Mouse (Mus musculus): Measurements from ENCODE around the gene Sipa1l1.

The Sipa1l1 gene

DNA sequence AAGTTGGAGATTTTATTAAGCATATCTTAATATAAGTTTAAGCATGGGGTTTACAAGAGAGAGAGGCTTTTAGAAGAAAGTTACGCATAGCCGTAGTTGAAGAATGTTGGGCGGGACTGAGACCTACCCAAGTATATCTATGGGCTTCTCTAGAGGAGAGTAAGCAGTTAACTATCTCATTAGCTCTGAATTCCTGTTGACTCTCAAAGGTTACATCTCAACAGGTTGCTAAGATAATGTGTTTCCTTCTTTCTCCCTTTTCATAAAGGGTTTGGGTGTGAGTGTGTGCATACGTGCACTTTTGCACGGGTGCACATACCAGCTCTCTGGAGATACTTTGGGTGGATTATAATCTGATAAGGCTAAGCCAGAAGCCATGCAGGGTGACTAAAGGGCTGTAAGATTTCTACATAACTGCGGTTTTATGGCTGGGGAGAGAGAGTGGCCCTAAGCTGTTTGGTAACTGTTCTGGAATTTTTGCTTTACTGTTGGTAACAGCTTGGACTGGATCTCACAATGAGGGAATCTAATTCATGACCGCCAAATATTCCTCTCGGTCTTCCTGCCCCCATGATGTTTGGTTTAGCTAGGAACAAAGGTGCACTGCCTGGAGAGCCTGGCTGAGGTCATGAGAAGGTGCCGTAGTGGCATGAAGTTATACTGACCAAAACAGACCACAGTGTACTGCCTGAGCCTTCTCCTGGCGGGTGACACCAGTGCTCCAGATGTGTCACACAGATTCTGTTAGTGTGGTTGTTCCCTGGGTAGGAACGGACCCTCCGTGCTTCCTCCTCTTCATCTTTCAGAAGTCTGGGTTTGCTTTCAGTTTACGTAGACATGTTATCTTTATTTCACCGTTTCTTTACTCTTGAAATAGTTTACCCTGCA is 78.5 kb downstream of the Sipa1l1 start:
- in situ Hi-C loops (cut with MboI, MseI) = no loop called here

DNA sequence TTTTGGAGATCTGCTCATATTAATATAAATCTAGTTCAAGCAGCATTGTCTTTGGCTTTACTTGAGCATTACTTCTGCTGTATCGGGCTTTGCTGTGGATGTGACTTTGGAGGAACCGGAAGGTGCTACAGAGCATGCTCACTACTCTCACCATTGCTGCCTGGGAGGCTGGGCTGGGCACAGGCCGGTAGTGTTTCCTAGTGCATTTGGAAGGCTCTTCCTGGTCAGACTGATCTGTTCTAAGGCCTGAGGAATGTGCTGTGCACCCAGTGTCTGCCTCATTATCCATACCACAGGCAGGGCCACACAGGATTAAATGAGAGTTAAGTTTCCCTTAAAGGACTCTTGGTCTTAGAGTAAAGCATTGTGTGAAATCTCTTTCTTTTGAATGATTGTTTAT is 79.4 kb downstream of the Sipa1l1 start:
- in situ Hi-C loops (cut with MboI, MseI) = no loop called here

DNA sequence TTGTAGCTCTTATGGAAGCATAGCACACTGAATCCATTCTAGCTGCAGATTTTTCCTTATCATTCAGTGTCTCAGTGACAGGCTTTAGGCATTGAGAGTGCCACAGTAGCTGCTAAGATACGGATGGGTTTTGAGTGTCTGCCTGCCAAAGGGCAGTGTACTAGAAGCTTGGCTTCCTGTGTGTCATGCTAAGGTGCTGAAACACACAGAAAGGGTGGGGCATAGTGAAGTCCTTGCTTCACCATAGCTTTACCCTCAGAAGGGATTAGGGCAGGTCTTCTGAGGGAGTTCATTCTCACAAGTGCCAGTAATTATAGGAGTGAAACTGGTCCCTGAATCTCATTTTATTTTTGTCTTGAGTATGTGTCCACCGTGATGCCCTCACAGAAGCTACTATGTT is 82.2 kb downstream of the Sipa1l1 start:
- in situ Hi-C loops (cut with MboI, MseI) = no loop called here

DNA sequence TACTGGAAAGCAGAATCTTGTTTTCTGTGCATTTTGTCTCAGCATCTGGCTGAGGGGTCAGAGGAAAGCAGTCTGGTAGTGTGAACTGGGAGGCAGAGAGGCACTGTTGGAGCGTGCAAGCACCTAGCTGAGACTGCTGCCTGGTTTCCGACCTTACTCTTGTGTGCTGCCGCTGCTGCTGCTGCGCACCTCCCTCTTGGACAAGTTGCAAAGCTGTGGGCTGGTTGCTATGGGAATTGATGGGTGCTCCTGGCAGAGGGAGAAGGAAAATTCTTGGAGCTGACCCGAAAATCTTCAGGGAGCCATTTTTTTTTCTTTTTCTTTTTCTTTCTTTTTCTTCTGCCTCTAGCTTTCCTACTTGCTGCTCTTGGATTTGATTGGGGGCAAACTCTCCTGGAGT is 85.0 kb downstream of the Sipa1l1 start:
- in situ Hi-C loops (cut with MboI, MseI) = no loop called here

DNA sequence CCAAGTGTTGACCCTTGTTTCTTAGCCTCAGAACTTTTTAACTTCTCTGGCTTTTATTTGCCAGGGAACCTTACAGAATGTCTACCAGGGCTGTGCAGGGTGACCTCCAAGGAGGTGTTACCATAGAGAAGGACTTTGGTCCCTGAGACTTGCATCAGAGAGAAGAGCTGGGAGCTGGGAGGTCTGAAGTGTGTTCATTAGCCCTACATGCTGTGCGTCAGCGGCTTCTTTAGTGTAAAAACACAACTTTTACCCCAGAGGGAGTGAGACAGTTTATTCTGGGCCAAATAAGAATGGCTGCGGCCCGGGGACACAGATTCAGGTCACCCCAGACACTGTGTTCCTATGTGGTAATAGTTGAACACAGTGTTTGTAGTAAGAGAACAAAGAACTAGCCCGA is 86.9 kb downstream of the Sipa1l1 start:
- in situ Hi-C loops (cut with MboI, MseI) = no loop called here

DNA sequence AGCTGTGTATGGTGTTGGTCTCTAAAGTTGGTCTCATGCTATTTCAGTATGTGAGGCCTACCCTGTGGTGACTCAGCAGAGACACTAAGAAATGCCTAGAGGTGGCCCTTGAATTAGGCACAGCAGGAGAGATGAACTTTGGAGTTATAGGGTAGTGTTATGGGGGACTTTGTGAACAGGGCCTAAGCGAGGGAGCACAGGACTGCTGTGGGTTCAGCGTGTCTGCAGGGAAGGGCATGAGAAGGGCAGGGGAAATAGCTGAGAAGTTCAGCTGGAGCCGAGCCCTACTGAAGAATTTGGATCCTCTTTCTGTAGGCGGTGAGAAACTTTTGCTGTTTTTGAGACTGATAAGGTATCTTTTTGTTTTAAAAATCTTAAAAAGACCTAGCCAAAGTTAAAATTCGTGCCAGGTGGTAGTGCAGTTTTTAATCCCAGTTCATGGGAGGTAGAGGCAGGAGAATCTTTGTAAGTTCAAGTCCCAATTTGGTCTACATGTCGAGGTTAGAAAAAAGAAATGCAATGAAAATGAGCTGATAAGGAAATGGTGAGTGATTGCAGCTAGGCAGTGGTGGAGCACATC is 87.9 kb downstream of the Sipa1l1 start:
- in situ Hi-C loops (cut with MboI, MseI) = no loop called here

DNA sequence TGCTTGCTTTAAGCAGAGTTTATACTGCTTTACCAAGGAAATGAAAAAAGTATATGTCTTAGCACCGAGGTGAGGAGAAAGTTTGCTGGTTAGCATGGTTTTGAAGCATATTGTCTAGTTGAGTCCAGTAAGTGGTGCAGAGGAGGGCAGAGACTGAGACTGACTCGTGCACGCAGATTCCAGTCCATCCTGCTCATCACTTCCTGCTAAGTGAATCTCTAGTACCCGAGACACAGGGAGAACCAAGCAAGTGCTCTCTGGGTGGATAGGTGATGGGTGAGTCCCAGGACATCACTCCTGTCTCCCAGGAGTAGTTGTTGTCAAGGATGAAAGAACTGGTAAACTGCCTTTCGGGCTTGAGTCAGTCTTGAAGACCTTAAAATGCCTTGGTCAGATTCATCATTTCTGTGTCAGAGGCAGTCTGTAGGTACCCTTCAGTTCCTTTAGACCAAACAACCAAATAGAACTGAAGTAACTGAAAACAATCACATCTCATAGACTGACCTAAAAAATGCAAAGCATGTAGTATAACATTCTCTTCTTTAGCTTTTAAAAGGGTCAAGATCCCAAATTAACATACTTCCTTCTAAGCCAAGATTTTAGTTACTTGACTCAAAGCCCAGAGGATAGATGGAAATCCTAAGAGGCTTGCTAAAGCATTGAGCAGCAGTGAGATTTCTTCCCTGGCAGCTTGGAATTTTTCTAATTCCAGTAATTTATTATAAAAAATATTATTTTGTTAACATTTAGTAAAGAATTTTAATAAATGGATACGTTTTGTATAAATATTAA is 89.1 kb downstream of the Sipa1l1 start:
- in situ Hi-C loops (cut with MboI, MseI) = no loop called here

DNA sequence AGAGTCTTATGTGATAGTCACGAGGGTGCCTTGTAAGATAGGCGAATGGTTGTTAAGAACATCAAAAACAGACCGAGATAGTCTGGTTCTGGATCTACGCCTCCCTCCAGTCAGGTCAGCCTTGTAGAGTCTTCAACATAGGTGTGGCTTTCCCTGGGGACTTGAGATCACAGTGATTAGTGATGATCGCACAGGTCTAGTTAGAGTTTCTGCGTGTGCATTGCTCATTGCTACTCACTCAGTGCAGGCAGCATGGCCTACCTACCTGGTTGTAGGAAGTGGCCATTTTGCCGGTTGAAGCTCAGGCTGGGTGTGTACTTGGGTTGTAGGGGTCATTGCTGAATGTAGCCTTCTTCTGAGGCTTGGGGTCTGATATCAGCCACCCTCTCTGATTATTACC is 94.3 kb downstream of the Sipa1l1 start:
- in situ Hi-C loops (cut with MboI, MseI) = no loop called here

DNA sequence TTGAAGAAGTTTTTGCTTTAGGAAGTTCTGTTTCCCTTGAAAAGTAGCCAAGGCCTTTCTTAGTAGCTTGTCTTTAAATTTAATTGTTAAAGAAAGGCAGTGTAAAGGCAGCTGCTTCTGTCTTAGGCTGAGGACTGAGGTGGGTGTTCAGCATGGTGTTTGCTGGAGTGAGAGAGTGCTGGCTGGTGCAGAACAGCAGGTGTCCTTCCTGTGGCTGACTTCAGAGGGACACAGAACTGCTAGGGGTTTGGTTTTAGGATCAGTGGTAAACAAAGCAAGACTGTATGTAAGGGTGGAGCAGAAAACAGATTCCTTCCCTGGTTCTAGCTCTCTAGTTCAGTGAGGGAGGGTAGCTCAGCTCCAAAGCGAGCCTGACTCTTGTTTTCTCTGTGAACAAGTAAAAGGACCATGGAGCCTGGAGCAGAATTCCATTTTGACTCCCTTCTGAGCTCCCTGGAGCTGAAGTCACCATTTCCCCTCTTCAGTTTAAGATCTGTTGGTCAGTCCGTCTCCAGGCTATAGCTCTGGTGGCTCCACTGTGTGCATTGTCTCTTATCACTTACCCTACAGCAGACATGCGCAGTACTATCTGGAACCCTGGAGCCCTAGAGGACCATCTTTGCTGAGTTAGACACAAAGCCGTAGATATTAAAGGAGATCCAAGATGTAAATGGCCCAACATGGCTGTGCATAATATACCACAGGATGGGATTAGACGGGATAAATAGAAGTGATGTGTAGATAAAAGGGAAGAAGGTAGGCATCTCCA is 95.1 kb downstream of the Sipa1l1 start:
- in situ Hi-C loops (cut with MboI, MseI) = no loop called here

DNA sequence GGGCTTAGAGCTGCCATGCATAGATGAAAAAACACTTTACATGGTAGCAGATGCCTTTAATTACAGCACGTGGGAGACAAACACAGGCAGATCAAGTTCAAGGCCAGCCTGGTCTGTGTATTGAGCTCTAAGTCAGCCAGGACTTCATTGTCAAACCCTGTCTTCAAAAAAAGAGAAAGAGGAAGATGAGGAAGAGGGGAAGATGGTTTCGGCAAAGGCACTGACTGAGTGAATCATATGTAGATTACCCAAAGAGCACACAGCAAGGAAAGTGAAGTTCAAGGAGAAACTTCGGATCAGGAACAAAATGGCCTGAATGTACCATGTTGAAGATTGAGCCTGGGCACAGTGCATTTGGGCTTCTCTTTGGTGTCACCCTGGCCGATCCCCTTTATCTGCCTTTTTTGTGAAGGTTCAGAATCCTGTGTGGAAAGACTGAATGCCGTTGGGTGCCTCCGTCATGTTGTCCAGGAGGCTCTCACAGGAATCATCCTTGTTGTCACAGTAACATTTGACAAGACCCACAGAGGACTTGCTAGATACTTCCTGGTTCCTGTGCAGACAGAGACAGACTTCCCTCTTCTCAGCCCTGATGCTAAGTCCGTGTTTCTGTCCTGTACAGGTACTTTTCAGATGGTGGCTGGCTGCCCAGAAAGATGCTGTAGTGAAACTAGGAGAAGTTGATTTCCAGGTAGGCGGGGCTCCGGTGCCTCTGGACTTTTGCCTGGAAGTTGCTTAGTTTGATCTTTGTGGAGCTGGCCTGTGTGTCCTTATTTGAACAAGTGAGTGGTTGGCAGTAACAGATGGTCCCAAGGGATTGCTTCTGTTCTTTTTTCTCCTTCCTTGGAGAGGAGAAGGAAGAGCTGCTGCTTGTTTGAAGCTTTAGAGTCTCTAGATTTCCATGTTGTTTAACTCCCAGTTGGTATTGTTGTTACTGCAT is 96.5 kb downstream of the Sipa1l1 start:
- in situ Hi-C loops (cut with MboI, MseI) = no loop called here

DNA sequence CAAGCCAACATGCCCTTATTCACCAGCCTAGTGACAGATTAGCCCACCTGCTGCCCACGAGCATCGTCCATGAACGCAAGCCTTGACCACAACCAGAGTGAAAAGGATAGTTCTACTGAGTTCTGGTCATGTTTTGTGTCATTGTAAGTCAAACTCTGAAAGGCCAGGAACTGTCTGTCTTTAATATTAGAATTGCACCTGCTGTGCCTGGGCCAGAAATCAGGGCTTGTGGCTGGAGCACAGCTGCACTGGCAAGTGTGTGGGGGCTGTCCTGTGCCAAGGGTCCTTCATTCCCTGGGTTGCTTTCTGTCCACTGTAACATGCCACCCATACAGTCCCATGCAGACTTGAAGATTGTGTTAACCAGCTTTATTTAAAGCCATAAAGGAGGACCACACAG is 102.3 kb downstream of the Sipa1l1 start:
- in situ Hi-C loops (cut with MboI, MseI) = no loop called here

DNA sequence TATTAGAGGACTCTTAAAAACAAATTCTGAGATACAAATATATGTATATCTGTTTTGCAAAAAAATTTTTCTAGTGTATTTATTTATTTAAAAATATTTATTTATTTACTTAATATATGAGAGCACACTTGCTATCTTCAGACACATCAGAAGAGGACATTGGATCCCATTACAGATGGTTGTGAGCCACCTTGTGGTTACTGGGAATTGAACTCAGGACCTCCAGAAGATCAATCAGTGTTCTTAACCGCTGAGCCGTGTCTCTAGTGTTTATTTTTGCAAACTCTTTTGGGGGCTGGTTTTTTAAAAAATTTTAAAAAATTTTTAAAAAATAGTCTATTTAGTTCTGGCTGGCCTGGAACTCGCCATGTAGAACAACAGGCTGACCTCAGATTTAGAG is 104.4 kb downstream of the Sipa1l1 start:
- in situ Hi-C loops (cut with MboI, MseI) = no loop called here

DNA sequence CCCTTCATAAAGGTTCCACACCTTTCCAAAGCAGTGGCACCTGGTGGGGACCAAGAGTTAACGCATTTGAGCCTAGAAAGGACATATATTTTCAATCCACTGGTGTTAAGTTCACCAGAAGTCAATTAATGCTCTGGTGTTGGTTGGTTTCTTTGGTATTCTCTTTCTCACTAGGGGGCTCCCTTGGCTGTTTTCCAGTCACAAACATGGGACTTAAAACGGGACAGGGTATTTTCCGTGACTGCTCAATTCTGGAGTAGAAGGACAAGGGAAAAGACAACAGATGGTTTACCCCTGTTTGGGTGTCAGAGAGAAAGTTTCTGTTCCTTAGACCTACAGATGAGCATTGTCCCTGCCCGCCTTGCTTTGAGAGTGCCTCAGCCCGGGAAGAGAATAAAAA is 105.5 kb downstream of the Sipa1l1 start:
- in situ Hi-C loops (cut with MboI, MseI) = no loop called here

DNA sequence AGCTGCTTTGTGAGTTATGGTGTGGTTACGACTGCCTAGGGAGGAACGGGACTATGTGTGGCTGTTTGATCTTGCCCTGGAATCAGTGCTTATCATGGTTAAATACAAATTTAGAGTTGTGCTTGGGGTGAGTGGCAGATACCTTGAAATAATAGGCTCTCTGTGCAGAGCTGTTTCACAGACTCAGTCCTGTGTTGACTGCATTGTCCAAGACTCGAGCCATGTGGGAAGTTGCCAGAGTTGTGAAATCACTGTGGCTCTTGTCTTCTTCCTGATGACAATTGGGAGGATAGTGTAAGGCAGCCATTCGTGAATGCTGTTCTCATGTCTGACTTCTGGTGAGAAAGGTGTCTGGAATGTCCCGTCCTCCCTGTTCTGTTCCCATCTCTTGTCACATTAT is 106.6 kb downstream of the Sipa1l1 start:
- in situ Hi-C loops (cut with MboI, MseI) = no loop called here

DNA sequence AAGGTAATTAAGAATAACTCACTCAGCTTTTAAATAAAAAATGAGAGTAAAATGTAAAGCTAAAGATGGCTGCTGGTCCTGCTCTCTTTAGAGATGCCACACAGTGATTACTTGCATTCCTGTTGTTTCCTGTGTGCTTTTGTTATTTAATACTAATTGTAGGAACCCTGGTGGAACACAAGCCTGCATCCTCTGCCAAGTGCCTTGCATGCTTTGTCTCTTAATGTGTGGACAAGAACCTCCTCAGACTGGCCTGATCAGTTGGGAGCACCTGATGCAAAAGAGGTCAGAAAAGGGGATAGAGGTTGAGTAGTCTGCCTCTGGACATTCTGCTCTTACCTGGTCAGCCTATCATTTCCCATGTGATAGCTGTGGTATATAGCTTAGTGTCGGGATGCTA is 107.5 kb downstream of the Sipa1l1 start:
- in situ Hi-C loops (cut with MboI, MseI) = no loop called here

DNA sequence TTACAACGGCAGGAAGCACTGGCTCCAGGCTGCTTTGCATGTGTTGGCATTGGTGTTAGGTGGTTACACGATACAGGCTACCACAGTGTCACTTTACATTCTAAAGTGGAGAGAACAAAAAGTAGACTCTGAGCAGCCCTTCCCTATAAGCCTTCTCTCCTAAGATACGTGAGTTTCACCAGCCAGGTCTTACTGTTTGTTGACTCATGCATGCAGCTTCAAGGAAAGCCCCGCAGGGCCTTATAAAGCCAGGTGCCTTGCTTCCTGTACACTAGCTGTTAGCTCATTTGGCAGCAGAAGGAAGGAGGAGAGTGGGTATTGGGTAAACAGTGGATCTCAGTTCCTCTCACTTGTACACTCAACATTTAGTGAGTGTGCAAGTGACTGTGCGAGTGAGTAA is 115.5 kb downstream of the Sipa1l1 start:
- in situ Hi-C loops (cut with MboI, MseI) = no loop called here

DNA sequence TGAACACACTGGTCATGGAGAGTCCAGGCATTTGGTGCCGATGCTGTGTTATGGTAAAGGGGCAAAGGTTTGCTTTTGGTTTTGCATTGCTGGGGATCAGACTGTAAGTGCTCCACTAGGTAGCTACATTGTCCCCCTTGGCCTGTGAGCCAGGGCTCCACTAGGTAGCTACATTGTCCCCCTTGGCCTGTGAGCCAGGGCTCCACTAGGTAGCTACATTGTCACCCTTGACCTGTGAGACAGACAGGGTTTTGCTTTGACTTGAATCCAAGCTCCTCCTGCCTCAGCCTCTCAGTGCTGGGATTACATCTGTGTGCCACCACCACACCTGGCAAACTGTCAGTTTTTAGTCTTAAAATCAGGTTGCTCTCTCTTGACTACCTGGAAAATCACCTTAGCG is 115.9 kb downstream of the Sipa1l1 start:
- in situ Hi-C loops (cut with MboI, MseI) = no loop called here

DNA sequence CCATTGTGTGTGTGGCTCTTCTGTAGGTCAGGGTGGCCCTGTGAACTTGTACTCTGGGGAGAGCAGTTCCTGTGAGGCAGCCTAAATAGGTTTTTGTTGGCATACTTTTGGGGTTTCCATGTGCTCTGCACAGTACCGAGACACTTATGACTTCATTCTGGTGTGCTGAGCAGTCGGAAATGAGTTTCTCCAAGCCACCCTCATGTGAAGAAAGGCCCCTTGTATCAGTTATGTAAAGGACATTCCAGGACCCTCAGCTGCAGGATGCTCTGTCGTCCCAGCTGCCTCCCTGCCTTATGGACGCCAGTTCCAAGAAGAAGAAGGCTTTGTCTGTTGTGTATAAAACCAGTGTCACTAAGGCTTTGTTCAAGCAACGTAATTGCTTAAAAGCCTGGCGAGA is 116.9 kb downstream of the Sipa1l1 start:
- in situ Hi-C loops (cut with MboI, MseI) = no loop called here

DNA sequence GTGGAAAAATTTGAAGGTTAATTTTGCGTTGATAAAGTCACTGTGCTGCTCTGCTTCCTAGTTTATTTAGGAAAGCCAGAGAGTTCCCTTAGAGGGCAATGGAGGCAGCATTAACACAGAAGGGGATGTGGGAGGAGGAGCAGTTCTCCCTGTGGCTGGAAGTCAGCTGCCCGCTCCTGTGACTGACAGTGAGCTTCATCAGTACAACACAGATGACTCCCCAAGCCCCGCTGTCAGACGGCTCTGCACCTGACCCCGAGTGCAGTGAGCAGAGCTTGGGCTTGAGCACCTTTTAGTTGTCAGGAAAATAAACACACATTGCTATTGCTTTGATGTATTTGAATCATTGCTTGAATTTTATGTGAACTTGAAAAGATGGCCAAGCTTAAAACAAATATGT is 117.7 kb downstream of the Sipa1l1 start:
- in situ Hi-C loops (cut with MboI, MseI) = no loop called here

DNA sequence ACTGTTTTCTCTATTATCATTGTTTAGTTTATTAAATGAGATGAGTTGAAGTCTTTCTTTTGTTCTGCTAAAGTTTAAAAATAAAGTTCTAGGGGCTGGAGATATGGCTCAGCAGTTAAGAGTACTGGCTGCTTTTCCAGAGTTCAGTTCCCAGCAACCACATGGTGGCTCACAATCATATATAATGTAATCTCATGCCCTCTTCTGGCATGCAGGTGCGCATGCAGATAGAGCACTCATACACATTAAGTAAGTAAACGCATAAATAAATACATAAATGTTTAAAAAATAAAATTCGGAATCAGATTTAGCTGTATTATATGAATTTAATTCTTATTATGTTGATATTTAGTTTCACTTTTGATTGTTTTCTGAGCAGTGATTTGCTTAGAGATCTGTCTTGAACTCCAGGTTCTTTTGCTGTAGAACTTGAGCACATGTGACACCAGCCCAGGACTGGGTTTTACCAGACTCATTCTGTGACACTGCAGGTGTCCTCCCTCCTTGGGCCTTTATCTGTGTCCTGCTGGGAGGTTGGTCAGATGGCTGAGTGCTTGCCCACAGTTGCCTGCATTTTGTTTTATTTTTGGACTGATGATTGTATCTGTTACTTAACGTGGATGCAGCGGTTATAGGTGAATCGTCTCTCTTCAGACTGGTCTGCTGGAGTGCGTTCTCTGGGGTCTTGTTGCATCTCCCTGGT is 124.6 kb downstream of the Sipa1l1 start:
- in situ Hi-C loops (cut with MboI, MseI) = no loop called here
